Mouse (Mus musculus) heart, postnatal 36 days (tissue): ENCODE results near the gene Stap2. TPM values are rescaled to one million over a fixed set of nuclear protein-coding genes. Genes with fewer than 3 reads are reported as not detected.

Source experiments
- DNase-seq, 2 experiments: peaks; one replicate each; pipeline ENCODE4 v3.0.0; 2021 to 2022
- intact Hi-C: fragments of 180-260 bp; cut with DNase I; formaldehyde crosslinking; loops from one replicate; pipeline ENCODE4 v1.15.1; 2025
- total RNA-seq, 2 experiments: library from RNA; stranded (reverse); gene quantifications; 2 replicates each; pipeline ENCODE4 v1.2.3; 2021

Gene Stap2
- total RNA-seq, 2 experiments from 2014 or later, result 15.5 to 16.4 TPM

DNA sequence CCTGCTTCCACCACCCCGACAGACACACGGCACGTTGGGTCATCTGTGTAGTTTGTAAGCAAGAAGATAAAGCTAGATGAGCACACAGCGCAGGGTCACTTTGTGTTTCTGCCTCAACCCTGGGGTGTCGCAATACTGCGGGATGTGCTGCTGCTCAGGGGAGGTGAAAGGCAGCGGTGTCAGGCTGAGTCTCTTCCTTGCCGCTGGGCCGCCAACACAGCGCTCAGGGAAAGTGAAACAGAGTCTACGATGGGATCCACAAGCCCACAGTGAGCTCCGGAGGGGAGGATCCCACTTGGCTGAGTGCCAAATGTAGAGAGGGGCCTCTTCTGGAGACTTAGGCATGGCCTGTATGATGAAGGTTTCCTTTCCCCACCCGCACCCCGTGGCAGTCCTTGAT lies 42.2 kb downstream of the Stap2 start:
- peak in 1 of 2 experiments; percentile 2 for DNase-seq
- intact Hi-C loops, result no loop called here

DNA sequence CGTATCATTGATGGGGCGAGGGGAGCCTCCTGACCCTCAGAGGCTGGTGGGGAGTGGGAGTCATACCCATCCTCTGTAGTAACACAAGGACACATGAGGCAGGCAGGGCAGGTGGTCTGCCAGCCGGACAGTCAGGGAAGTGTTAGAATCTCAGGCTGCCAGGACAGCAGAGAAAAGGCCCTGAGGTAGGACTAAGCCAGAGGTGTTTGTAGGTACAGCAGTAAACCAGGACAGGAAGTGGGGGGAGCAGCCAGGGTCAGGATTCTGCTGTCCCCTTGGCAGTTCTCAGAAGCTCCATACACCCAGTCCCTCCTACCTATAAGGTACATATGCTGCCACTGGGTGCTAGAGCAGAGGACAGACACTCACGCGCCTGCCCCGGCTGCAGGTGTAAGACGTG lies 43.8 kb downstream of the Stap2 start:
- peak in 1 of 2 experiments; percentile 1 for DNase-seq
- intact Hi-C loops, result no loop called here

DNA sequence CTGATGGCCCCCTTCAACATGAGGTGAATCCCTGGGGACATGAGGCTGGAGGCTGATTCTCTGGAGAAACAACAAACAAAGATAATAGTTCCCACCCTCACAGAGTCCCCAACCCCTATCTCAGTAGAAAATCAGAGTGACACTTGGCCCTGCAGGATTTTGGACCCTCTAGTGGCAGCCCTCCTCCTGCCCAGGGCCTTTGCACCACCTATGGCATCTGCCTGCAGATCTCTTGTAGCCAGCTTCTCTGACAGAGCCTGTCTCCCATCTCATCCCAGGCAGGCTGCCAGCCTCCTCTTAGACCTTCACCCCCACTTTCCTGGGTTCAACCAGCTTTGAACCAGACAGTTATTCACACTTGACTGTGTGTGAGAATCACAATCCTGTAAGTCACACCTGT lies 44.6 kb downstream of the Stap2 start:
- no peak for DNase-seq
- intact Hi-C loops, result no loop called here

DNA sequence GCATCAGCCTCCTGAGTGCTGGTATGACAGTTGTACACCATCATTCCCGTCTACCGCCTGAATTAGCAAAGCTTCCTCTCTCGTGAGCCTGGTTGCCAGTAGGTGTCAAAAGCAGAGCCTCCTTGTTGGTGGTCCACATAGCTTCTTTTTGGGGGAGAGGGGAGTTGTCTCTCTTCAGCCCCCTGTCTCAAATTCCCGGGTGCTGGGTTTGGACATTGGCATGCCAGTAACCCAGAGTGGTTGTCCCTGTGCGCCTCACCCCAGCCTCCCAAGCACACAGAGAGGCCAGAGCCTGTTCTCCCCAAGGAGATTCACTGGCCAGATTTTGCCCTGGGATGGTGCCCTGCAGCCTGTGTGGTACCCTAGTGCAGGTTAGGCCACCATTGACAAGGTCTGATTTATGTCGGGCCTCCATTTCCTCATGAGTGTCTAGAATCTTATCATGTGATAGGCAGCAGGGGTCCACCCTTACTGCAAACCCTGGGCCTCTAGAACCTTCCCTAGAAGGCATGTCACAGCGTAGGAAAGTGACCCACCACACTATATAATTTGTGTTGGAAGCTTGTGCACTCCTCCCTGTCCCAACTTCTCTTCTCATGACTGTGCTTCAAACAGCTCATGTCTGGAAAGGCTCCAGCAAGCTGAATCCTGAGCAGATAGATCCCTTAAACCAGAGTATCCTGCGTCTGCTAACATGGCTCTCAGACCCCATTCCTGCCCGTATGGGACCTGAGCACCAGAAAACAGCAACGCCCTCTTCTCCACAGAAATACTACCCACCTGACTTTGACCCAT lies 45.2 kb downstream of the Stap2 start:
- no peak for DNase-seq
- intact Hi-C loops, result loop anchor here (5.0 kb wide), 3 partner anchors 47 to 258 kb away; partner anchors contain the start of genes Mpnd, Sh3gl1 and Stap2

DNA sequence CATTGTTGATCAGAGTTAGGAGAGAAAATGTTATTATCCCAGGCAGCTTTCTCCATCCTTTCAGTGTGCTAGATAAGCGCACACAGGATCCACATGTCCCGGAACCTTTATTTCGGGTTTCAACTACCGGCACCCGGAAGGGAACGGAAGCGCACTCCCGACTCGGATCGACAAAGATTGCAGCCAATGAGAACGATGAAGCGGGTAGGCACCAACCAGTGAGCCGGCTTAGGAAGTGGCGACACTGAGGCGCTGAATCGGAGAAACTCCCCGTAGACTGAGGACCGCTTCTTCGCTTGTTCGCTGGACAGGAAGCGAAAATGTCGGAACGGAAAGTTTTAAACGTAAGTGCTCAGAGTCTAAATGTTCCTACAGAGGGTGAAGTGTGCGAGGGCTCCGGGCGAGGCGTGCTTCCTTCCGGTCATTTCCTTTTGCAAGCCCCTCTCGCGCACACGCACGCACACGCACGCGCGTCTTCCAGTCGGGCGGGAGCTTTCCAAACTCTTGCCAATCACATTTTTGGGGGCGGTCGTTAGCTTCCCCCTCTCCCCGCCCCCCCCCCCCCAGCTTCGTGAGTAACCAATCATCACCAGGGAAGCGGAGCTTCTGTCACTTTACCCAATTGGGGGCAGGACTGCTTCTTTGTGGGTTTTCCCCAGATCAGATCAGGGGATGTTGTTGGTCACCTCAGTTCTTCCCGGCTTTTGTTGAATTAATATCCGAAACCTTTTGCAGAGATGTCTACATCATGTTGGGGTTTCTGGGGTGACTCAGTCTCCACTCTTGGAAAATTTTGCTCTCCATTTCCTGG lies 46.3 kb downstream of the Stap2 start, which contains the start of gene Yju2:
TSS of gene Yju2 (plus strand) at position 182 of the 811 bp plus-strand sequence.
- intact Hi-C loops, result loop anchor here (5.0 kb wide), 3 partner anchors 48 to 257 kb away; partner anchors contain the start of genes Mpnd, Sh3gl1 and Stap2
- peak; percentile 93 to 95 for DNase-seq

DNA sequence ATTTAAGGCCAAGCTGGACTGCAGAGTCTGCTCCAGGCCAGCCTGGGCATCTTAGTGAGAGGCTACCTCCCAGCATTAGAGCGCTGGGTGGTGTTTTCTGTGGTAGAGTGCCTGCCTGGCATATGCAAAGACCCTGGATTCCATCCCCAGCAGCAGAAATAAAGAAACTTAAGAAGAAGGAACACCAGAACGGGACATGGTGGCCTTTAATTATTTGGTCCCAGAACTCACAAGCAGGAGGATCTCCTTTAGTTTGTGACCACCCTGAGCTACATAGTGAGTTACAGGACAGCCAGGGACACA lies 46.8 kb downstream of the Stap2 start:
- DNase-seq, result no peak
- intact Hi-C loops, result loop anchor here (5.0 kb wide), 3 partner anchors 49 to 256 kb away; partner anchors contain the start of genes Mpnd, Sh3gl1 and Stap2

DNA sequence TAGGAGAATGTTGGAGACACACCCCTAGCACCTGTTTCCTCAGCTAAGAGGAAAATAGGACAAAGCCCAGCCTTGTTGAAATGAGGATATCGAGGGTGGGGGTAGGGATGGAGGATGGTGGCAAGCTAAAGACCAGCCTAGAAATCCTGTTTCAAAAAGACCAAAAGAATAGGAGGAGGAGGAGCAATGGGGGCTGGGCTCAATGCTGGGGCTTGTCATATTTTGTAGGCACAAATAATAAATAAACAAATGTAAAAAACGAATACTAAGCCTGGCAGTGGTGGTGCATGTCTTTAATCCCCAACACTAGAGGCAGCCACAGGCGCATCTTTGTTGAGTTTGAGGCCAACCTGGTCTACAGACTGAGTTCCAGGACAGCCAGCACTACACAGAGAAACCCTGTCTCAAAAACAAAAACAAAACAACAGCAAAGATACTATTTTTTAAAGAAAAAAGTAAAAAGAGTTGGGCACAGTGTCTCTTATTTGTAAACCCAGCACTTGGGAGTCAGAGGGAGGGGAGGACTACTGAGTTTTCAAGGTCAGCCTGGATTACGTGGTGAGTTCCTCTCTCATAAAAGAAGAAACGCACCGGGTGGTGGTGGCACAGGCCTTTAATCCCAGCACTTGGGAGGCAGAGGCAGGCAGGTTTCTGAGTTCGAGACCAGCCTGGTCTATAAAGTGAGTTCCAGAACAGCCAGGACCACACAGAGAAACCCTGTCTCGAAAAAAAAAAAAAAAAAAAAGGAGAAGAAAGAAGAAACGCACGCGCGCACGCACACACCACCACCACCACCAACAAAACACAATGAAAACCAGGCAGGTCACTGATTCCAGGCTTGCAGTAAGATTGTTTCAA lies 47.4 kb downstream of the Stap2 start:
- DNase-seq, result no peak

DNA sequence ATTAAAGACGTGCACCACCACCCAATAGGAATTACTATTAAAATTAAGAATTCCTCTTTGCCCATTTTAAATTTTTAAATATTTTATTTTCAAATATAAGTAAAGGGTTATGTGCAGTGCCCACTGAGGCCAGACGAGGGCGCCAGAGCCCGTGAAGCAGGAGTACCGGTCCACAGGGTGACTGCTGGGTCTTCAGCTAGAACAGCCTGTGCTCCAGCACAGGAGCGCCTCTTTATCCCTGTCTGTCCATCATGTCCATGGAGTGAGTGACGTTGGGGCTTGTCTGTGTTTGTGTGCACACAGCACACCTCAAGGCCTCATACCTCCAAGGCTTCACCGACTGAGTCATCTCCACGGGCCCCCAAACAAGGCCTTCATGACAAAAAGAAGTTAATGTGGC lies 48.2 kb downstream of the Stap2 start:
- intact Hi-C loops, result loop anchor here (2.0 to 5.0 kb wide), 4 partner anchors 50 to 294 kb away; partner anchors contain the start of genes Mpnd, Sh3gl1 and Stap2
- peak; percentile 71 to 83 for DNase-seq

More for the DNA sequence above, 47.4 kb downstream of the Stap2 start:
- intact Hi-C loops, result loop anchor here (2.0 to 5.0 kb wide), 4 partner anchors 49 to 293 kb away; partner anchors contain the start of genes Mpnd, Sh3gl1 and Stap2

DNA sequence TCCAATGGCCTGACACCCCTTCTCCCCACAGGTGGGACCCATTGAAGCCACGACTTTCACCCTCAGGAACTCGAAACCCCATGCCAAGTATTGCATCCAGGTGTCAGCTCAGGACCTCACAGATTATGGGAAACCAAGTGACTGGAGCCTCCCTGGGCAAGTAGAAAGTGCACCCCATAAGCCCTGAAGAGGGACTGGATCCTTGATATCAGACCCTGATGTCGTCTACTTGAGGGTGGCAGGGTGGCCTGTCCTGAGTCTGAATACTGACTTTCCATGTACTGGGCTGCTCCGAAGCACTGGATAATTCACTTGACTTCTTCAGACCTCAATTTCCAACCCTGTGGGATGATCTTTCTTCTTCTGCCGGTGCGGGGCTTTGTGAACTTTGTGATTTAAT lies 48.8 kb downstream of the Stap2 start:
- DNase-seq, result peak in 1 of 2 experiments; percentile 1
- intact Hi-C loops, result loop anchor here (2.0 to 5.0 kb wide), 4 partner anchors 51 to 294 kb away; partner anchors contain the start of genes Mpnd, Sh3gl1 and Stap2

DNA sequence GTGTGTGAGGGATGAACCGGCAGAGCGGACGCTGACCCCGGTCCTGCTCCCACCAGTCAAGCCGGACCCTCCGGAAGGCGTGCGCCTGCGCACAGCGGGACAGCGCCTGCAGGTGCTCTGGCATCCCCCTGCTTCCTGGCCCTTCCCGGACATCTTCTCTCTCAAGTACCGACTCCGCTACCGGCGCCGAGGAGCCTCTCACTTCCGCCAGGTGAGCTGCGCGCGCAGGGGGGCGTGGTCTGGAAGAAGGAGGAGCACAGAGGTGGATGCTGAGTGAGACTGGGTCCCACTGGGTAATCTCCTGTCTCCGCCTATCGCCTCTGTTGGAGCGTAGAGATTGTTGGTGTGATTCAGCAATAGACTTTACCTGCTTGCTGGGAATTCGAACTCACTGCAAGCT lies 49.3 kb downstream of the Stap2 start:
- DNase-seq, result peak in 1 of 2 experiments; percentile 24
- intact Hi-C loops, result loop anchor here (2.0 to 5.0 kb wide), 4 partner anchors 51 to 295 kb away; partner anchors contain the start of genes Mpnd, Sh3gl1 and Stap2

DNA sequence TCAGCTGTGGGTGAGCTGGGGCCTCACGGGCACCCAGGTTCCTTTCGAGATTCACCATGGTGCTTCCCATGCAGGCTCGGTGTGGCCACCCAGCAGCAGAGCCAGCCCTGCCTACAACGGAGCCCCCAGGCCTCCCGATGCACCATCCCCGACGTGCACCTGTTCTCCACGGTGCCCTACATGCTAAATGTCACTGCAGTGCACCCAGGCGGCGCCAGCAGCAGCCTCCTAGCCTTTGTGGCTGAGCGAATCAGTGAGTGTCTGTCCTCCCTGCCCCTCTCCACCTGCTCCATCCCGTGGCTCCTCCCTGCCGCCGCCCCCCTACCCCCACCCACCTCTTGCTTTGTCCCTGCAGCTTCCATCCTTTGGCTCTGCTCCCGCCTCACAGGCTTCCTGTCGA lies 51.2 kb downstream of the Stap2 start:
- intact Hi-C loops, result no loop called here
- DNase-seq, result no peak

DNA sequence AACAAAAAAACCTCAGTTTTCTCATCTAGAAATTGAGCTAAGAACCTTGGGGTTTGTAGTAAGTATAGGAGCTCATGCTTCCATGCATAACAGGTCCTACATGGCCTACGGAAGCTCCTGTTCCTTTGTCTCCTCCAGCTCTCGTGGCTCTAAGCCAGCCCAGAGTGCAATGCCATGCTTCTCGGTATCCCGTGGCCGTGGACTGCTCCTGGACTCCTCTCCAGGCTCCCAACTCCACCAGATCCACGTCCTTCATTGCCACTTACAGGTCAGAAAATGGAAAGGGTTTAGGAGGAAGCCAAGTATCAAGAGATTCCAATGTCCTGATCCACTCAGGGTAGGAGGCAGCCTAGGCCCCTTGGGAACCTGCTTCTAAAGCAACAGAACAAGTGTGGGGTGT lies 51.6 kb downstream of the Stap2 start:
- no peak for DNase-seq
- intact Hi-C loops, result no loop called here

DNA sequence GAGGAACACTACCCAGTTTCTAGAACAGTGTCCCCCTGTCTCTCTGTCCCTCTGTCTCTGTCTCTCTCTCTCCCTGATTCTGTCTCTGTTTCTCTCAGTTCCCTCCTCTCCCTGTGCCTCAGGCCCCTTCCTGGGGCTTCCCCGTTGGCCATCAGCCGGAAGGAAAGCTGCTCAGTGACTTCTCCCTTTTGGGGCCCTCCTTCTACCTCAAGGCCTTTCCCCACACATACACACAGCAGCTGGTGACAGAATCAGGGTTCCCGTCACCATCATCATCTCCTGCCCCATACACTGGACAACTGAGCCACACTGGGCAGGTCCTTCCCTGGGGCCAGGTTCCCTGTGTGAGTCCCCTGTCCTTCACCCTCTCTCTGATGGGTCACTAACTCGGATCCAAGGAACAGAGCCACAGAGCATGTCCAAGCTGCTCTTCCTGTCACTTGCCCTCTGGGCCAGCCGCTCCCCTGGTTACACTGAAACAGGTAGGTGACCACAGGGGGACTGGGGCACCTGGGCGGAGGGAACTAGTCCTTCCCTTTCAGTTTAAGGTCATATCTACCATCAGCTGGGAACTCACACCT lies 52.8 kb downstream of the Stap2 start, which contains the start of gene Ebi3:
TSS of gene Ebi3 (plus strand) at position 194 of the 581 bp plus-strand sequence.
- intact Hi-C loops, result no loop called here
- no peak for DNase-seq

DNA sequence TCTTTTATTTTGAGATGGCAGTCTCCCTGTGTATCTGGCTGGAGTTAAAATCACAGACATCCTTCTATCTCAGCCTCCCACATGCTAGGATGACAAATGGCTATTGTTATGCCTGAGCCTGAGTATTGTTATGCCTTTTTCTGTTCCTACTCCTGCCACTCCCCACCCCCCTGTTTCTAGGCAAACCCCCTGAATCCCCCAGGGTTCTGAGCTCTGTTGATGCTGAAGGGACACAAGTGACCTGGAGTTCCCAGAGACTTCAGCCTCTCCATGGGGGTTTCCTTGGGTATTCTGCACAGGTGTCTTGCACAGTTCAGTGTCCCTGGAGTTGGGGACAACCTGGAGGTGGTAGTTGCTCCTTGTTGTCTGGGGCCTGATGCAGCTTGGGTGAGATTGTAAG lies 53.3 kb downstream of the Stap2 start:
- intact Hi-C loops, result no loop called here
- DNase-seq, result no peak

DNA sequence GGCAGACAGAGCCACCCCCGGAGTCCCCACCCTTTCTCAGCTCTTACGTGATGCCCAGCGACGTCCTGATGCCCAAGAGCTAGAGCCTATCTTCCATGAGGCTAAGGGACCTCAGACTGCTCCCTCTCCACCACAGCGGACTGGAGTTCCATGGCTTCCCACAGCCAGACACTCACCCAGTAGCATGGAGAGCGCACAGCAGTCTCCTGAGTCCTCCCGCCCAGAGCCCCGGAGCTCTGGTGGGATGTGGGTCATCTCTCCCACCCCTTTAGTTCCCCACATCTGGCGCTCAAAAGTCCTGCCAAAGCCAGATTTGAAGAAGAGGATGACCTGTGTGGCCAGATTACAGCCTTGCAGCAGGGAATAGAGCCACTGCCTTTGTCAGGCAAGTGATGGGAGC lies 54.8 kb downstream of the Stap2 start:
- DNase-seq, result no peak
- intact Hi-C loops, result no loop called here

DNA sequence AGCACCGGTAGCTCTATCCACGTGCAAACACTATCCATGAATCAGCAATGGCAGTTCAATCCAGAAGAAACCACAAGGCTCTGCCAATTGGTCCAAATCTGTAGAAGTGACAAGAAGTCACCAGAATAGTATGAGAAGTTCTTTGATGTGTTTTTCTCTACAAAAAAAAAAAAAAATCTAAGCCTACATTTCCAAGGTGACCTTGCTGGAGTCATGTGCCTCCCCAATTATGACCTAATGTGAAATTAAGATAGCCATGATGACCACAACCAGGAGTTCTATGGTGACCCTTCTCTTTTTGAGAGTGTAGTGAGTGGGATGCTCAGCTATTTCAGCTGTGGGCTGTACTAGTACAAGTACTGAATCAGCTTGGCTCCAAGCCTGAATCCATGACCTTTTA lies 56.0 kb downstream of the Stap2 start, which contains the start of gene Zfp119b:
TSS of gene Zfp119b (minus strand) at position 101 of the 400 bp plus-strand sequence.
- DNase-seq, result no peak
- intact Hi-C loops, result no loop called here

DNA sequence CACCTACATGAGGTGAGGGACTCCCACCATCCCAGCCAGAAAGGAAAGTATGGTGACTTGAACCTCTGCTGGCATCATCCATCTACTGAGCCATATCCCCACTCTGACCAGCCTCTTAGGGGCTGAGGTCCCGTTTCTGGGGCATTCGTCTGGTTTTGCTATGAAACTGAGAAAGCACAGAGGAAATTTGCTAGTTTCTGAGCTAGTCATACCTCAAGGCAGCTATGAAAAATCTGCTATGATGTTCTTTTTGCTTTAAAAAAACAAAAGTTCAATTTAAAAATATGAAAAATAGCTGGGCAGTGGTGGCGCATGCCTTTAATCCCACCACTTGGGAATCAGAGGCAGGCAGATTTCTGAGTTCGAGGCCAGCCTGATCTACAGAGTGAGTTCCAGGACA lies 56.7 kb downstream of the Stap2 start:
- intact Hi-C loops, result no loop called here
- DNase-seq, result no peak
